Mouse (Mus musculus) midbrain, embryonic 16.5 days (tissue): ENCODE results near the gene Rps6kb2. TPM values are rescaled to one million over a fixed set of nuclear protein-coding genes. Genes with fewer than 3 reads are reported as not detected.

ENCODE experiments used
- ATAC-seq: fragments of 200-750 bp; cut with Nextera tagmentation; 2 replicates; pipeline ENCODE4 v1.8.0; 2017; ENCODE audit warnings: moderate TSS enrichment
- H3K27ac ChIP-seq: fragments of 300-500 bp; sonication (generic); 2 replicates; pipeline ENCODE4 v1.5.1; 2014; ENCODE audit warnings: mild to moderate bottlenecking, low read length, mixed read lengths
- H3K27me3 ChIP-seq: fragments of 300-500 bp; sonication (generic); 2 replicates; pipeline ENCODE4 v1.6.1; 2014; ENCODE audit warnings: low read depth, low read length, mixed read lengths; ENCODE audit not compliant: control insufficient read depth, insufficient read depth
- H3K36me3 ChIP-seq: fragments of 300-500 bp; sonication (generic); 2 replicates; pipeline ENCODE4 v1.6.1; 2014; ENCODE audit warnings: mild to moderate bottlenecking, low read length, moderate library complexity, mixed read lengths; ENCODE audit not compliant: control insufficient read depth, insufficient read depth
- H3K4me1 ChIP-seq: fragments of 300-500 bp; sonication (generic); 2 replicates; pipeline ENCODE4 v1.6.1; 2014; ENCODE audit warnings: mild to moderate bottlenecking, low read length, mixed read lengths; ENCODE audit not compliant: control insufficient read depth, insufficient read depth
- H3K4me2 ChIP-seq: fragments of 300-500 bp; sonication (generic); 2 replicates; pipeline ENCODE4 v1.6.1; 2014; ENCODE audit warnings: mild to moderate bottlenecking, low read length, mixed read lengths
- H3K4me3 ChIP-seq: fragments of 300-500 bp; sonication (generic); 2 replicates; pipeline ENCODE4 v1.5.1; 2014; ENCODE audit warnings: low read depth, mild to moderate bottlenecking, low read length, moderate library complexity, mixed read lengths
- H3K9ac ChIP-seq: fragments of 300-500 bp; sonication (generic); 2 replicates; pipeline ENCODE4 v1.6.1; 2014; ENCODE audit warnings: low read depth, low read length, mixed read lengths
- H3K9me3 ChIP-seq: fragments of 300-500 bp; sonication (generic); replicated peaks from 2 replicates; pipeline ENCODE4 v1.6.1; 2014; ENCODE audit warnings: mild to moderate bottlenecking, low read length, mixed read lengths; ENCODE audit not compliant: control insufficient read depth, poor library complexity, severe bottlenecking
- WGBS: fragments of 180-500 bp; shearing (Covaris S2); extraction: QIAGEN DNeasy Blood & Tissue Kit; methylation state at CpG from one replicate; pipeline ENCODE4 v1.1.7; 2014; 5-methylcytosine and 5-hydroxymethylcytosine counted together
- polyA plus RNA-seq: library from polyadenylated mRNA; unstranded; fragments of >200 nt; fragmentation: Nextera tagmentation; extraction: Ambion mirVana; gene quantifications from 2 replicates; pipeline ENCODE4 v1.2.1, GENCODE M21; 2015

The Rps6kb2 gene
- polyA plus RNA-seq, 1 experiment from 2014 or later, result 58.0 TPM

- H3K4me1 ChIP-seq, result peaks cover 8% of the 10 kb centered on the region
- H3K4me3 ChIP-seq, result no peak within 1 kb of the TSS
- H3K36me3 ChIP-seq, result no peaks in the 10 kb centered on the region
- H3K9me3 ChIP-seq, result no peaks in the 10 kb centered on the region
- under 1% methylated on average over 11 of the region's 11 CpGs for WGBS
- no peak within 1 kb of the TSS for H3K27ac ChIP-seq
- no peak for ATAC-seq
- H3K9ac ChIP-seq, result peak within 1 kb of the TSS; percentile 22
- H3K27me3 ChIP-seq, result no peaks in the 10 kb centered on the region
- peak within 1 kb of the TSS; percentile 29; the same call in 1 of the 2 replicates for H3K4me2 ChIP-seq
These were observed 12.3 kb upstream of the Rps6kb2 start, which contains the start of gene Carns1 for GRCm38 (mm10) chr19:4175368-4175947. Gene Carns1 (minus strand): TSS chr19:4175479.

- H3K36me3 ChIP-seq, result no peaks in the 10 kb centered on the region
- WGBS, result 57% methylated on average over 11 of the region's 11 CpGs
- H3K4me2 ChIP-seq, result no peak overlapping the region
- no peak overlapping the region for H3K27ac ChIP-seq
- H3K4me3 ChIP-seq, result no peak overlapping the region
- H3K9me3 ChIP-seq, result no peaks in the 10 kb centered on the region
- peaks cover 15% of the 10 kb centered on the region for H3K4me1 ChIP-seq
- ATAC-seq, result no peak
- no peaks in the 10 kb centered on the region for H3K27me3 ChIP-seq
- H3K9ac ChIP-seq, result 0 out of 2 replicates have a peak overlapping the region, but pooled peaks have one; percentile 6
These were observed 9.8 kb upstream of the Rps6kb2 start for GRCm38 (mm10) chr19:4172925-4173324.

- no peak overlapping the region for H3K9ac ChIP-seq
- H3K4me3 ChIP-seq, result no peak overlapping the region
These were observed 8.5 kb upstream of the Rps6kb2 start for GRCm38 (mm10) chr19:4171393-4172290.

GRCm38 (mm10) chr19:4170723-4171392 is 7.7 kb upstream of the Rps6kb2 start:
- Histone ChIP-seq H3K4me2 (no peak overlapping the region), H3K4me1 (peaks cover 15% of the 10 kb centered on the region), H3K36me3 (no peaks in the 10 kb centered on the region), H3K4me3 (no peak overlapping the region), H3K27me3 (no peaks in the 10 kb centered on the region), H3K9me3 (no peaks in the 10 kb centered on the region), H3K9ac (no peak overlapping the region), H3K27ac (no peak overlapping the region)
- WGBS, result 90% methylated on average over 10 of the region's 10 CpGs
- no peak for ATAC-seq

More at GRCm38 (mm10) chr19:4171393-4172290, 8.5 kb upstream of the Rps6kb2 start:
- H3K27ac ChIP-seq, result no peak overlapping the region
- H3K27me3 ChIP-seq, result no peaks in the 10 kb centered on the region
- H3K4me2 ChIP-seq, result no peak overlapping the region
- no peak for ATAC-seq
- H3K4me1 ChIP-seq, result peaks cover 15% of the 10 kb centered on the region
- no peaks in the 10 kb centered on the region for H3K9me3 ChIP-seq
- H3K36me3 ChIP-seq, result no peaks in the 10 kb centered on the region
- WGBS, result 73% methylated on average over 13 of the region's 13 CpGs

GRCm38 (mm10) chr19:4169810-4170209 is 6.7 kb upstream of the Rps6kb2 start:
- H3K4me3 ChIP-seq, result peak overlapping the region; percentile 49
- 3% methylated on average over 27 of the region's 27 CpGs for WGBS
- peaks cover 8% of the 10 kb centered on the region for H3K4me1 ChIP-seq
- H3K27me3 ChIP-seq, result no peaks in the 10 kb centered on the region
- H3K27ac ChIP-seq, result peak overlapping the region; percentile 95
- no peaks in the 10 kb centered on the region for H3K9me3 ChIP-seq
- peak overlapping the region; percentile 94 for H3K4me2 ChIP-seq
- no peaks in the 10 kb centered on the region for H3K36me3 ChIP-seq
- peak overlapping the region; percentile 93 for H3K9ac ChIP-seq
- ATAC-seq, result peak; percentile 61

- peak; percentile 93 for ATAC-seq
- Histone ChIP-seq H3K4me2 (peak overlapping the region; percentile 94), H3K9me3 (no peaks in the 10 kb centered on the region), H3K36me3 (no peaks in the 10 kb centered on the region), H3K27me3 (no peaks in the 10 kb centered on the region), H3K4me1 (peaks cover 8% of the 10 kb centered on the region), H3K27ac (peak overlapping the region; percentile 95), H3K9ac (peak overlapping the region; percentile 93), H3K4me3 (peak overlapping the region; percentile 49)
- under 1% methylated on average over 43 of the region's 43 CpGs for WGBS
These were observed 6.2 kb upstream of the Rps6kb2 start for GRCm38 (mm10) chr19:4169378-4169784.

GRCm38 (mm10) chr19:4166678-4167476 is 3.7 kb upstream of the Rps6kb2 start:
- no peak overlapping the region for H3K9ac ChIP-seq
- no peak overlapping the region for H3K27ac ChIP-seq
- peaks cover 23% of the 10 kb centered on the region for H3K4me1 ChIP-seq
- no peaks in the 10 kb centered on the region for H3K36me3 ChIP-seq
- H3K4me3 ChIP-seq, result no peak overlapping the region
- no peak overlapping the region for H3K4me2 ChIP-seq
- ATAC-seq, result no peak
- no peaks in the 10 kb centered on the region for H3K27me3 ChIP-seq
- H3K9me3 ChIP-seq, result no peaks in the 10 kb centered on the region
- 79% methylated on average over 9 of the region's 9 CpGs for WGBS

GRCm38 (mm10) chr19:4164721-4165120 is 1.6 kb upstream of the Rps6kb2 start:
- H3K27me3 ChIP-seq, result no peaks in the 10 kb centered on the region
- H3K4me1 ChIP-seq, result peaks cover 15% of the 10 kb centered on the region
- ATAC-seq, result no peak
- H3K4me2 ChIP-seq, result no peak overlapping the region
- H3K9ac ChIP-seq, result no peak overlapping the region
- no peak overlapping the region for H3K4me3 ChIP-seq
- WGBS, result 83% methylated on average over 2 of the region's 2 CpGs
- no peaks in the 10 kb centered on the region for H3K36me3 ChIP-seq
- no peaks in the 10 kb centered on the region for H3K9me3 ChIP-seq
- no peak overlapping the region for H3K27ac ChIP-seq
